Mouse (Mus musculus) frontal cortex, postnatal 36 days (tissue): ENCODE results near the gene Atl1.

Source experiments
- DNase-seq, 2 experiments: peaks; one replicate each; pipeline ENCODE4 v3.0.0; 2022; ENCODE audit warnings: low spot score in 2 of 2

Atl1 gene

DNA sequence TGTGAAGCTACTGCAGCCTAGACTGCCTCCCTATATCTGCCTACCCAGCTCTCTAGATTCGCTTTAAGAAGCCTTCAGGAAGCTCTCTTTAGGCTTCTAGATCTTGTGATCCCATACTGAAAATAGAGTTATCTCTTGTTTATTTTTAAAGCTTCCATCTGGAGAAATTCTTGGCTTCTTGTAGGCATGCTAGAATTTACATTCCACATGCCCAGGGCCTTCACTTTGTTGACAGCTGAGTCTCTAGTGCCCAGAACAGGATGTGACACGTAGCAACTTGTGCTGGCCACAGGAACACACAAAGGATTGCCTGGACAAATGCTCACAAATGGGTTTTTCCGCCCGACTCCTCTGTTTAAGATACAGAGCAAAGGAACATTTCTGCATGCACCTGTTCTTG, 123.5 kb downstream of the Atl1 start:
- peak in 1 of 2 experiments; percentile 48 for DNase-seq
